Mouse (Mus musculus): Measurements from ENCODE around the gene Tspan5. TPM values are rescaled to one million over a fixed set of nuclear protein-coding genes. Genes with fewer than 3 reads are reported as not detected.

Tspan5 gene
- total RNA-seq, 4 experiments from 2014 or later: 171 to 214 (median 184) TPM

GRCm38 (mm10) chr3:138918241-138918640 is 176.2 kb downstream of the Tspan5 start:
- no peak for DNase-seq (ENCODE audit: low spot score in 2 of 2)

- DNase-seq (ENCODE audit: low spot score in 2 of 2): no peak
Observed at GRCm38 (mm10) chr3:138926161-138926560, 184.2 kb downstream of the Tspan5 start.

GRCm38 (mm10) chr3:138927437-138927836 is 185.4 kb downstream of the Tspan5 start:
- no peak for DNase-seq (ENCODE audit: low spot score in 2 of 2)

GRCm38 (mm10) chr3:138936780-138937179 is 194.8 kb downstream of the Tspan5 start:
- DNase-seq (ENCODE audit: low spot score in 2 of 2): no peak

GRCm38 (mm10) chr3:138937241-138937640 is 195.2 kb downstream of the Tspan5 start:
- DNase-seq (ENCODE audit: low spot score in 2 of 2): no peak

- no peak for DNase-seq (ENCODE audit: low spot score in 2 of 2)
Observed at GRCm38 (mm10) chr3:138941604-138942003, 199.6 kb downstream of the Tspan5 start.

- no peak for DNase-seq (ENCODE audit: low spot score in 2 of 2)
Observed at GRCm38 (mm10) chr3:138945516-138945915, 203.5 kb downstream of the Tspan5 start.

GRCm38 (mm10) chr3:138949081-138949480 is 207.1 kb downstream of the Tspan5 start:
- peak; percentile 20 to 26 for DNase-seq (ENCODE audit: low spot score in 2 of 2)

- no peak for DNase-seq (ENCODE audit: low spot score in 2 of 2)
Observed at GRCm38 (mm10) chr3:138955220-138955619, 213.2 kb downstream of the Tspan5 start.

Other genes with a start within 250 kb of the Tspan5 start
- 100 to 1,000 TPM; 167 to 181 (median 177) TPM for gene Eif4e, start 216.0 kb upstream of the Tspan5 start, total RNA-seq (2022)

Measured in layer of hippocampus, adult 8-10 months (tissue).